Mouse (Mus musculus): ENCODE results near the gene Clcn5.

- TF ChIP-seq CTCF (IDR thresholded peaks at IDR 0.05; ENCODE audit: low read depth): no peak
- TF ChIP-seq EP300 (IDR thresholded peaks at IDR 0.05; ENCODE audit: low read depth): no peak
These were observed 12.3 kb downstream of the Clcn5 start for GRCm38 (mm10) chrX:7306861-7307260.
